Mouse (Mus musculus) left cerebral cortex, postnatal 25 days (tissue): Measurements from ENCODE around the gene Pigg. TPM values are rescaled to one million over a fixed set of nuclear protein-coding genes. Genes with fewer than 3 reads are reported as not detected.
"Not testable (repeated sequence)": the region's sequence is repeated elsewhere in the genome, so short reads cannot be mapped to it uniquely, and the experiment has no call there.

ENCODE experiments used
- DNase-seq, 2 experiments: peaks; one replicate each; pipeline ENCODE4 v3.0.0; 2022; ENCODE audit warnings: low spot score in 2 of 2, mixed read lengths in 1 of 2
- intact Hi-C: fragments of 180-260 bp; cut with DNase I; formaldehyde crosslinking; loops from one replicate; pipeline ENCODE4 v1.15.1; 2025
- total RNA-seq, 2 experiments: library from RNA; stranded (reverse); gene quantifications; 2 replicates each; pipeline ENCODE4 v1.2.3; 2021

Pigg gene
- total RNA-seq: 10 to 100 TPM; 12.5 TPM

- intact Hi-C loops: loop anchor here (2.0 kb wide), 2 partner anchors 44 to 180 kb away; partner anchors contain the start of genes Ccdc18, Dr1 and Tmed5
- DNase-seq: peak; percentile 93 to 96
These were observed at the start of gene Pigg for GRCm38 (mm10) chr5:108312224-108313064. Gene Pigg, plus strand, starts transcription at chr5:108312609.

DNA sequence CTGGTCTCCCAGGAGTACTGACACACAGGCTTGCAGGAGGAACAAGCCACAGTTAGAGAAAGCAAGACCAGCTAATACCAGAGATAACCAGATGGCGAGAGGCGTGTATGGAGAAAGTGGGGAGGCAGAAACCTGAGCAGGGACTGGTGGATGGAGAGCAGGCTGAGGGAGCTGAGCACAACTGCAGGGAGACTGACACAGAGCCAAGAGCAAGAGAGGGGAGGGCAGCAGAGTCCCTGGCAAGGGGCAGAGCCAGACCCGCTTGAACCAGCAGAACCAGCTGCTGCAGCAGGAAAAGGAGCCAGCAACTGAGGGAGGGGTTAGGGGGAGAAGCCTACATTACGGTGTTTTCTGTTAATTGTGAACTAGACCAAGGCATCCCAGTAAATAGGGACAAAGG is 49.7 kb upstream of the Pigg start:
- DNase-seq: peak in 1 of 2 experiments; percentile 14
- intact Hi-C loops: loop anchor here (10.0 kb wide), 1 partner anchor 358 kb away; the partner anchor contains the start of gene Rpl5

GRCm38 (mm10) chr5:108263785-108264184 is 48.6 kb upstream of the Pigg start:
- intact Hi-C loops: loop anchor here (10.0 kb wide), 1 partner anchor 359 kb away; the partner anchor contains the start of gene Rpl5

DNA sequence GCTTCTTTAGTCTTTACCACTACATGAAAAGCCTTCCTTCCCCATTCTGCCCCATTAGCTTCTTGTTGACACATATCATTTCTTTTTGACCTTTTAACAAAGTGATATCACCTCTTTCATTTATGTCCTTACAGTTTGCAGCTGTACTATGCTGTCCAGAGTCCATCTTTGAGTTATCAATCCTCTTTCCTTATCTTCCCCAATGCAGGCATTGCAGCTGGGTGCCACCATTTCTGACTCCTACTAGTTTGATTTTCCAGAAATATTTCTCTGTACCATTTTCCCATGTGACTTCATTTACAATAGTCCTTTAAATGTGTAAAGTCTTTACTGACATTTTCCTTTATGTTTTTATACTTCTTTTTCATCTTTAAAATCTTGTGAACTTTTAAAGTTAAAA is 45.4 kb upstream of the Pigg start:
- DNase-seq: no peak
- intact Hi-C loops: loop anchor here (10.0 kb wide), 1 partner anchor 362 kb away; the partner anchor contains the start of gene Rpl5

More at GRCm38 (mm10) chr5:108263785-108264184, 48.6 kb upstream of the Pigg start:
- DNase-seq: not testable (repeated sequence)

- DNase-seq: peak; percentile 86 to 88
- intact Hi-C loops: loop anchor here (2.0 to 10.0 kb wide), 4 partner anchors 44 to 364 kb away; partner anchors contain the start of genes Ccdc18, Mtf2, Pigg and Rpl5
These were observed 44.0 kb upstream of the Pigg start, which contains the start of gene Dr1 for GRCm38 (mm10) chr5:108268127-108269062. Gene Dr1, plus strand, starts transcription at chr5:108268897.

GRCm38 (mm10) chr5:108269063-108269810 is 43.2 kb upstream of the Pigg start:
- intact Hi-C loops: loop anchor here (2.0 to 10.0 kb wide), 4 partner anchors 44 to 364 kb away; partner anchors contain the start of genes Ccdc18, Mtf2, Pigg and Rpl5
- peak in 1 of 2 experiments; percentile 2 for DNase-seq

DNA sequence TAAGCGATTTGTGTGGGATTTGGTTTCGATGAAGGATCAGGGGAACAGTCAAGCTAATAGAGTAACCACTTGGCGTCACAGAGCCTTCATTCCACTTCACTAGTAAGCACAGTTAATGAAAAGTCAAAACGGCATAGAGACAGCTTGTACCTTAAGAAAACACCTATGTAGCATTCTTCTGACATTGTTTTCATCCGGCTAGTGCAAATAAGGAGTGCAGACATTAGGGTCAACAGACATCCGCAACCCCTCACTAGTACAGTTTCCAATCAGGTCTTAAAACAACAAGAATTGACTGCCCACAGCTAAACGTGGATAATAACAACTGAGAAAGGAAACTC is 42.6 kb upstream of the Pigg start:
- DNase-seq: no peak
- intact Hi-C loops: loop anchor here (2.0 to 10.0 kb wide), 5 partner anchors 43 to 1288 kb away; partner anchors contain the start of genes Ccdc18, Crlf2, Mtf2 and Pigg

GRCm38 (mm10) chr5:108270415-108270814 is 42.0 kb upstream of the Pigg start:
- intact Hi-C loops: loop anchor here (5.0 kb wide), 1 partner anchor 1287 kb away; the partner anchor contains the start of gene Crlf2
- DNase-seq: no peak

DNA sequence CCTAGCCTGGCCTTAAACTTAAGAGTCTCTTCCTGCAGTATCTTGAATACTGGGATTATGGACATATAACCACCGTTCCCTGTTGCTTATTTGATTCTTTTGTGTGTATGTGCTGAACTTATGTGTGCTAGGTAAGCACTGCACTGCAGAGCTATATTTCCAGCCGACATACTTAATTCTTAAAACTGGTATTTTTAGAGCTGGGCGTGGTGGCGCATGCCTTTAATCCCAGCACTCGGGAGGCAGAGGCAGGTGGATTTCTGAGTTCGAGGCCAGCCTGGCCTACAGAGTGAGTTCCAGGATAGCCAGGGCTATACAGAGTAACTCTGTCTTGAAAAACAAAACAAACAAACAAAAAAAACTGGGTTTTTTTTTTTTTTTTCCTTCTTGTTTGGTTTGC is 41.1 kb upstream of the Pigg start:
- not testable (repeated sequence) for DNase-seq
- intact Hi-C loops: loop anchor here (5.0 kb wide), 1 partner anchor 1286 kb away; the partner anchor contains the start of gene Crlf2

DNA sequence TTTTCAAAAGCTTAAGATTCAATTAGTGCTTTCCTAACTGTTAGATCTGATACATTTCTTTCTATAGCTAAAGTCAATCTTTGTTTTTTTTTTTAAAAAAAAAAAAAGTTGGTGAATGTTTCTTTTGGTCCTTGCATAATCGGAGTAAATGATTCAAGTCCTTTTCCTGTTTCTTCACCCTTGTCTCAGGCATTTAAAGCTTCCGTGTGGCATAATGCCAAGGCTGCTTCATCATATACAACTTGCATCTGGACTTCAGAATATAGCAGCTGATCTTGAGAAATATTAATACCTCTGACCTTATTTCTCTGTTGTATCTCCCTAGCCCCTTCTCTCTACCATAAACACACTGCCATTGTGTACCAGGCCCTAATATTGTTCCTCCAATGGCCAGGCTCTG is 25.5 kb upstream of the Pigg start:
- DNase-seq: no peak
- intact Hi-C loops: no loop called here

GRCm38 (mm10) chr5:108301567-108301966 is 10.8 kb upstream of the Pigg start:
- no peak for DNase-seq
- intact Hi-C loops: no loop called here

GRCm38 (mm10) chr5:108313065-108313860 is 854 bp downstream of the Pigg start:
- intact Hi-C loops: loop anchor here (2.0 kb wide), 2 partner anchors 44 to 180 kb away; partner anchors contain the start of genes Ccdc18, Dr1 and Tmed5
- no peak for DNase-seq

- no peak for DNase-seq
- intact Hi-C loops: no loop called here
These were observed 18.6 kb downstream of the Pigg start for GRCm38 (mm10) chr5:108331051-108331450.

- intact Hi-C loops: no loop called here
- no peak for DNase-seq
These were observed 25.0 kb downstream of the Pigg start for GRCm38 (mm10) chr5:108337385-108337784.

- intact Hi-C loops: no loop called here
- no peak for DNase-seq
These were observed 25.6 kb downstream of the Pigg start for GRCm38 (mm10) chr5:108338049-108338448.

DNA sequence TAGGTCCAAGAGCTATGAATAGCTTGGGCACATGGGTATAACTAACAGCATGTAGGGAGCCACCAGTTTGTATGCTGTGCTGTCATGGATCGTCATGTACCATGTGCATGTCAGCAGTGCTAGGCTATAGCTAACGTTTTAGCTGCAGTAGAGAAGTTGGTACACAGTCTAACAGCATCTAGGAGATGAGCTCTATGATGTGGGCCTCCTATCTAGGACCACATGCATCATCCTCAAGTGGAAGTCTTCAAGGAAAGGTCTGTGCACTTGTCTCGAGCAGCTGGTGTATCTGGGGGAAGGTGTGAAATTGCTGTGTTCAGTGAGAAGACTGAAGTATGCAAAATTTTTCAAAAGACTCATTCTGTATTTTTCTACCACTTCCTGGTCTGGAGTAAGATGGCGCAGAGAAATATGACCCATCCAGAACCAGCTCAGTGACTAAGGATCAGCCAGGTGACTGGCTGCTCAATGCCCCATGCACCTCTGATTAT is 31.3 kb downstream of the Pigg start:
- intact Hi-C loops: no loop called here
- peak in 1 of 2 experiments; percentile 68 for DNase-seq

GRCm38 (mm10) chr5:108345313-108346071 is 33.1 kb downstream of the Pigg start:
- intact Hi-C loops: no loop called here
- no peak for DNase-seq
